Mouse (Mus musculus): ENCODE measurements around the gene P2rx1. TPM values are rescaled to one million over a fixed set of nuclear protein-coding genes. Genes with fewer than 3 reads are reported as not detected.

P2rx1 gene
- polyA plus RNA-seq, 1 experiment from 2014 or later = 0.41 TPM

GRCm38 (mm10) chr11:73023099-73023498 lies 24.2 kb downstream of the P2rx1 start:
- H3K4me1 ChIP-seq (ENCODE audit: control insufficient read depth, insufficient read depth, low read length) = 0 out of 2 replicates have a peak, but pooled peaks cover 3% of the 10 kb centered on the region
- H3K36me3 ChIP-seq (ENCODE audit: control insufficient read depth, insufficient read depth, low read length) = peaks cover 4% of the 10 kb centered on the region; the same call in 1 of the 2 replicates
- 54% methylated on average over 9 of the region's 9 CpGs for WGBS
- no peak overlapping the region for H3K9ac ChIP-seq (replicated peaks; ENCODE audit: low read length)
- no peaks in the 10 kb centered on the region for H3K9me3 ChIP-seq (ENCODE audit: control insufficient read depth, low read length)
- no peak overlapping the region for H3K4me2 ChIP-seq (ENCODE audit: low read length)
- H3K27me3 ChIP-seq (ENCODE audit: control insufficient read depth, insufficient read depth, low read length) = peaks cover 6% of the 10 kb centered on the region
- H3K27ac ChIP-seq (replicated peaks; ENCODE audit: low read depth, low read length) = no peak overlapping the region
- ATAC-seq (ENCODE audit: low FRiP score, low TSS enrichment) = no peak
- H3K4me3 ChIP-seq (replicated peaks; ENCODE audit: low read depth, low read length) = no peak overlapping the region
- DNase-seq = no peak

GRCm38 (mm10) chr11:73023827-73024226 lies 24.9 kb downstream of the P2rx1 start:
- H3K9ac ChIP-seq (replicated peaks; ENCODE audit: low read length) = no peak overlapping the region
- ATAC-seq (ENCODE audit: low FRiP score, low TSS enrichment) = no peak

GRCm38 (mm10) chr11:73024236-73024904 lies 25.5 kb downstream of the P2rx1 start:
- Histone ChIP-seq H3K9me3 (ENCODE audit: control insufficient read depth, low read length) (no peaks in the 10 kb centered on the region), H3K27ac (replicated peaks; ENCODE audit: low read depth, low read length) (no peak overlapping the region), H3K4me2 (ENCODE audit: low read length) (no peak overlapping the region), H3K4me1 (ENCODE audit: control insufficient read depth, insufficient read depth, low read length) (no peaks in the 10 kb centered on the region), H3K27me3 (ENCODE audit: control insufficient read depth, insufficient read depth, low read length) (peaks cover 6% of the 10 kb centered on the region), H3K36me3 (ENCODE audit: control insufficient read depth, insufficient read depth, low read length) (peaks cover 7% of the 10 kb centered on the region; the same call in 1 of the 2 replicates), H3K9ac (replicated peaks; ENCODE audit: low read length) (no peak overlapping the region), H3K4me3 (replicated peaks; ENCODE audit: low read depth, low read length) (no peak overlapping the region)
- WGBS = 71% methylated on average over 7 of the region's 7 CpGs
- DNase-seq (no peak), ATAC-seq (ENCODE audit: low FRiP score, low TSS enrichment) (no peak)

More at GRCm38 (mm10) chr11:73023827-73024226, 24.9 kb downstream of the P2rx1 start:
- H3K4me2 ChIP-seq (ENCODE audit: low read length) = no peak overlapping the region
- no peaks in the 10 kb centered on the region for H3K4me1 ChIP-seq (ENCODE audit: control insufficient read depth, insufficient read depth, low read length)
- H3K36me3 ChIP-seq (ENCODE audit: control insufficient read depth, insufficient read depth, low read length) = peaks cover 7% of the 10 kb centered on the region; the same call in 1 of the 2 replicates
- no peaks in the 10 kb centered on the region for H3K9me3 ChIP-seq (ENCODE audit: control insufficient read depth, low read length)
- H3K27me3 ChIP-seq (ENCODE audit: control insufficient read depth, insufficient read depth, low read length) = peaks cover 6% of the 10 kb centered on the region
- H3K27ac ChIP-seq (replicated peaks; ENCODE audit: low read depth, low read length) = no peak overlapping the region
- DNase-seq = no peak
- H3K4me3 ChIP-seq (replicated peaks; ENCODE audit: low read depth, low read length) = no peak overlapping the region
- WGBS = 22% methylated on average over 4 of the region's 4 CpGs

GRCm38 (mm10) chr11:73026961-73027360 lies 28.1 kb downstream of the P2rx1 start:
- H3K9ac ChIP-seq (replicated peaks; ENCODE audit: low read length) = no peak overlapping the region
- H3K9me3 ChIP-seq (ENCODE audit: control insufficient read depth, low read length) = no peaks in the 10 kb centered on the region
- DNase-seq = no peak
- H3K4me3 ChIP-seq (replicated peaks; ENCODE audit: low read depth, low read length) = no peak overlapping the region
- 47% methylated on average over 8 of the region's 8 CpGs for WGBS
- no peak overlapping the region for H3K4me2 ChIP-seq (ENCODE audit: low read length)
- H3K27me3 ChIP-seq (ENCODE audit: control insufficient read depth, insufficient read depth, low read length) = no peaks in the 10 kb centered on the region
- ATAC-seq (ENCODE audit: low FRiP score, low TSS enrichment) = no peak
- no peak overlapping the region for H3K27ac ChIP-seq (replicated peaks; ENCODE audit: low read depth, low read length)
- no peaks in the 10 kb centered on the region; the same call in 1 of the 2 replicates for H3K4me1 ChIP-seq (ENCODE audit: control insufficient read depth, insufficient read depth, low read length)
- H3K36me3 ChIP-seq (ENCODE audit: control insufficient read depth, insufficient read depth, low read length) = peaks cover 7% of the 10 kb centered on the region; the same call in 1 of the 2 replicates

GRCm38 (mm10) chr11:73030821-73031498 lies 32.1 kb downstream of the P2rx1 start:
- Histone ChIP-seq H3K4me1 (ENCODE audit: control insufficient read depth, insufficient read depth, low read length) (no peaks in the 10 kb centered on the region; the same call in 1 of the 2 replicates), H3K27me3 (ENCODE audit: control insufficient read depth, insufficient read depth, low read length) (no peaks in the 10 kb centered on the region), H3K4me2 (ENCODE audit: low read length) (peak overlapping the region; percentile 51), H3K9me3 (ENCODE audit: control insufficient read depth, low read length) (no peaks in the 10 kb centered on the region), H3K4me3 (replicated peaks; ENCODE audit: low read depth, low read length) (peak overlapping the region; percentile 15; the same call in 1 of the 2 replicates), H3K9ac (replicated peaks; ENCODE audit: low read length) (peak overlapping the region; percentile 42), H3K27ac (replicated peaks; ENCODE audit: low read depth, low read length) (peak overlapping the region; percentile 75), H3K36me3 (ENCODE audit: control insufficient read depth, insufficient read depth, low read length) (peaks cover 9% of the 10 kb centered on the region; the same call in 1 of the 2 replicates)
- ATAC-seq (ENCODE audit: low FRiP score, low TSS enrichment) (peak; percentile 90), DNase-seq (peak; percentile 96)
- 26% methylated on average over 20 of the region's 20 CpGs for WGBS

- Histone ChIP-seq H3K9me3 (ENCODE audit: control insufficient read depth, low read length) (no peaks in the 10 kb centered on the region), H3K27me3 (ENCODE audit: control insufficient read depth, insufficient read depth, low read length) (no peaks in the 10 kb centered on the region), H3K4me3 (replicated peaks; ENCODE audit: low read depth, low read length) (no peak overlapping the region), H3K4me2 (ENCODE audit: low read length) (peak overlapping the region; percentile 51), H3K27ac (replicated peaks; ENCODE audit: low read depth, low read length) (peak overlapping the region; percentile 75), H3K36me3 (ENCODE audit: control insufficient read depth, insufficient read depth, low read length) (peaks cover 6% of the 10 kb centered on the region; the same call in 1 of the 2 replicates), H3K4me1 (ENCODE audit: control insufficient read depth, insufficient read depth, low read length) (no peaks in the 10 kb centered on the region; the same call in 1 of the 2 replicates), H3K9ac (replicated peaks; ENCODE audit: low read length) (peak overlapping the region; percentile 42; the same call in 1 of the 2 replicates)
- WGBS = 48% methylated on average over 5 of the region's 5 CpGs
- ATAC-seq (ENCODE audit: low FRiP score, low TSS enrichment) = no peak
- peak; percentile 36 for DNase-seq
These were observed 32.6 kb downstream of the P2rx1 start for GRCm38 (mm10) chr11:73031536-73031935.

- no peak overlapping the region for H3K27ac ChIP-seq (replicated peaks; ENCODE audit: low read depth, low read length)
- H3K27me3 ChIP-seq (ENCODE audit: control insufficient read depth, insufficient read depth, low read length) = no peaks in the 10 kb centered on the region
- H3K4me2 ChIP-seq (ENCODE audit: low read length) = no peak overlapping the region
- no peaks in the 10 kb centered on the region for H3K9me3 ChIP-seq (ENCODE audit: control insufficient read depth, low read length)
- ATAC-seq (ENCODE audit: low FRiP score, low TSS enrichment) (no peak), DNase-seq (no peak)
- H3K9ac ChIP-seq (replicated peaks; ENCODE audit: low read length) = no peak overlapping the region
- no peak overlapping the region for H3K4me3 ChIP-seq (replicated peaks; ENCODE audit: low read depth, low read length)
- H3K4me1 ChIP-seq (ENCODE audit: control insufficient read depth, insufficient read depth, low read length) = no peaks in the 10 kb centered on the region; the same call in 1 of the 2 replicates
- peaks cover 26% of the 10 kb centered on the region for H3K36me3 ChIP-seq (ENCODE audit: control insufficient read depth, insufficient read depth, low read length)
- WGBS = 84% methylated on average over 7 of the region's 7 CpGs
These were observed 37.2 kb downstream of the P2rx1 start for GRCm38 (mm10) chr11:73036077-73036476.

- Histone ChIP-seq H3K27ac (replicated peaks; ENCODE audit: low read depth, low read length) (no peak overlapping the region), H3K36me3 (ENCODE audit: control insufficient read depth, insufficient read depth, low read length) (peaks cover 26% of the 10 kb centered on the region), H3K27me3 (ENCODE audit: control insufficient read depth, insufficient read depth, low read length) (no peaks in the 10 kb centered on the region), H3K9ac (replicated peaks; ENCODE audit: low read length) (no peak overlapping the region), H3K4me1 (ENCODE audit: control insufficient read depth, insufficient read depth, low read length) (no peaks in the 10 kb centered on the region), H3K9me3 (ENCODE audit: control insufficient read depth, low read length) (no peaks in the 10 kb centered on the region), H3K4me2 (ENCODE audit: low read length) (no peak overlapping the region), H3K4me3 (replicated peaks; ENCODE audit: low read depth, low read length) (no peak overlapping the region)
- 66% methylated on average over 6 of the region's 6 CpGs for WGBS
- ATAC-seq (ENCODE audit: low FRiP score, low TSS enrichment) (no peak), DNase-seq (no peak)
These were observed 38.0 kb downstream of the P2rx1 start for GRCm38 (mm10) chr11:73036889-73037288.

All from midbrain, embryonic 14.5 days (tissue).